Mouse (Mus musculus) midbrain, embryonic 14.5 days (tissue): ENCODE measurements around the gene Tas1r2. TPM values are rescaled to one million over a fixed set of nuclear protein-coding genes. Genes with fewer than 3 reads are reported as not detected.

ENCODE experiments used
- ATAC-seq: fragments of 200-750 bp; cut with Nextera tagmentation; 2 replicates; pipeline ENCODE4 v1.8.0; 2017; ENCODE audit warnings: moderate number of reproducible peaks, moderate library complexity; ENCODE audit not compliant: low FRiP score, low TSS enrichment
- DNase-seq: peaks from one replicate; pipeline ENCODE4 v3.0.0-alpha.2; 2015
- H3K27ac ChIP-seq: fragments of 300-500 bp; sonication (generic); replicated peaks from 2 replicates; pipeline ENCODE4 v1.5.1; 2014; ENCODE audit warnings: mild to moderate bottlenecking, low read depth, low read length, moderate library complexity
- H3K27me3 ChIP-seq: fragments of 300-500 bp; sonication (generic); 2 replicates; pipeline ENCODE4 v1.6.1; 2014; ENCODE audit warnings: low read length, control low read depth, mixed read lengths; ENCODE audit not compliant: control insufficient read depth, insufficient read depth
- H3K36me3 ChIP-seq: fragments of 300-500 bp; sonication (generic); 2 replicates; pipeline ENCODE4 v1.6.1; 2014; ENCODE audit warnings: low read length, control low read depth; ENCODE audit not compliant: control insufficient read depth, insufficient read depth
- H3K4me1 ChIP-seq: fragments of 300-500 bp; sonication (generic); 2 replicates; pipeline ENCODE4 v1.6.1; 2014; ENCODE audit warnings: mild to moderate bottlenecking, antibody characterized with exemption, low read length, control low read depth; ENCODE audit not compliant: control insufficient read depth, insufficient read depth
- H3K4me2 ChIP-seq: fragments of 300-500 bp; sonication (generic); 2 replicates; pipeline ENCODE4 v1.6.1; 2014; ENCODE audit warnings: mild to moderate bottlenecking, low read length, moderate library complexity
- H3K4me3 ChIP-seq: fragments of 300-500 bp; sonication (generic); replicated peaks from 2 replicates; pipeline ENCODE4 v1.5.1; 2014; ENCODE audit warnings: low read depth, low read length
- H3K9ac ChIP-seq: fragments of 300-500 bp; sonication (generic); replicated peaks from 2 replicates; pipeline ENCODE4 v1.6.1; 2014; ENCODE audit warnings: mild to moderate bottlenecking, low read length, moderate library complexity
- H3K9me3 ChIP-seq: fragments of 300-500 bp; sonication (generic); 2 replicates; pipeline ENCODE4 v1.6.1; 2016; ENCODE audit warnings: low read length, control low read depth, mixed read lengths; ENCODE audit not compliant: control insufficient read depth
- WGBS: fragments of 180-500 bp; shearing (Covaris S2); extraction: QIAGEN DNeasy Blood & Tissue Kit; methylation state at CpG from one replicate; pipeline ENCODE4 v1.1.7; 2014; 5-methylcytosine and 5-hydroxymethylcytosine counted together
- polyA plus RNA-seq: library from polyadenylated mRNA; unstranded; fragments of >200 nt; fragmentation: Nextera tagmentation; extraction: Ambion mirVana; gene quantifications from 2 replicates; pipeline ENCODE4 v1.2.1, GENCODE M21; 2014

Gene Tas1r2
- polyA plus RNA-seq, 1 experiment from 2014 or later, result not detected

DNA sequence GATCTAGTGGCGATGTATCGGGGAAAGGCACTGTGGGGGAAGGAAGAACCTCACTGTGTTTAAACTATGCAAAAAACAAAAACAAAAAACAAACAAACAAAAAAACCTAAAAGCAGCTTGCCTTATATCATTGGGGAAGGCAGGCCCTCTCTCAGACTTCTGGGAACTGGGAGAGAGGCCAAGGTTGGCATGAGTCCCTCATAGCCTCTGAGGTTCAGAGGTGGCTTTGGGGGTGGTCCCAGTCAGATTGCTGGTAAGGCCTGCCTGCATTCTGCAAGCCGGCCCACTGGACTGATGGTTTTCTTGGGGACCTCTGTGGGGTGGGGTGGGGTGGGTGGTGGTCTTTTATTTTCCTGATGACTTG lies 36.4 kb upstream of the Tas1r2 start:
- peak overlapping the region; percentile 41; the same call in 1 of the 2 replicates for H3K4me3 ChIP-seq

DNA sequence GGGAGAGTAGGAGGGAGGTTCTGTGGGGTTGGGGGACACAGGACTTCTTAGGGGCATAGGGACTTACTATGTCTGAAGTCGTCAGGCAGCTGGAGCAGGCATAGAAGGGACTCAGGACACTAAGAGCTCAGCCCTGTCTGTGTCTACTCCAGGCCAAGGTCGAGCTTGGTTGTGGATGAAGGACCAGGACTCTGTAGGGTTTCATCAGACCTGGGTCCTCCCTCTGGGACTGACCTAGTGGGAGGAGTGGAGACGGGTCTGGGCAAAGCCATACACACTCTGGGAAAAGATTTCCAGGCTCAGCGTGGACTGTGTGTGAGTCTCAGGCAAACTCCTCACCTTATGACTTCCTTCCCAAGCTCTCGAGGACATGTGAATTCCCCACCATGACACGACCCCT lies 33.6 kb upstream of the Tas1r2 start:
- H3K36me3 ChIP-seq, result no peaks in the 10 kb centered on the region; the same call in 1 of the 2 replicates
- no peak overlapping the region for H3K9ac ChIP-seq
- H3K27me3 ChIP-seq, result no peaks in the 10 kb centered on the region
- ATAC-seq (no peak), DNase-seq (no peak)
- H3K9me3 ChIP-seq, result no peaks in the 10 kb centered on the region
- H3K4me2 ChIP-seq, result no peak overlapping the region
- no peak overlapping the region for H3K4me3 ChIP-seq
- H3K27ac ChIP-seq, result no peak overlapping the region
- WGBS, result 78% methylated on average over 6 of the region's 6 CpGs
- peaks cover 25% of the 10 kb centered on the region for H3K4me1 ChIP-seq

More for the DNA sequence above, 36.4 kb upstream of the Tas1r2 start:
- no peak overlapping the region for H3K27ac ChIP-seq
- H3K4me1 ChIP-seq, result peaks cover 8% of the 10 kb centered on the region
- H3K36me3 ChIP-seq, result peaks cover 14% of the 10 kb centered on the region
- DNase-seq (no peak), ATAC-seq (no peak)
- peak overlapping the region; percentile 64 for H3K4me2 ChIP-seq
- H3K9me3 ChIP-seq, result no peaks in the 10 kb centered on the region; the same call in 1 of the 2 replicates
- no peak overlapping the region for H3K9ac ChIP-seq
- WGBS, result 50% methylated on average over 3 of the region's 3 CpGs
- H3K27me3 ChIP-seq, result no peaks in the 10 kb centered on the region

- H3K4me1 ChIP-seq, result peaks cover 17% of the 10 kb centered on the region
- 0 out of 2 replicates have a peak, but pooled peaks cover 2% of the 10 kb centered on the region for H3K36me3 ChIP-seq
- under 1% methylated on average over 33 of the region's 38 CpGs for WGBS
- H3K27ac ChIP-seq, result peak within 1 kb of the TSS; percentile 90
- H3K9me3 ChIP-seq, result no peaks in the 10 kb centered on the region
- ATAC-seq (peak; percentile 100), DNase-seq (peak; percentile 95)
- H3K4me2 ChIP-seq, result peak within 1 kb of the TSS; percentile 86
- H3K27me3 ChIP-seq, result no peaks in the 10 kb centered on the region
- peak within 1 kb of the TSS; percentile 71 for H3K4me3 ChIP-seq
- peak within 1 kb of the TSS; percentile 65 for H3K9ac ChIP-seq
These were observed 30.7 kb upstream of the Tas1r2 start, which contains the start of gene Aldh4a1 for GRCm38 (mm10) chr4:139622373-139623282. TSS of gene Aldh4a1 (plus strand) at chr4:139622866.

DNA sequence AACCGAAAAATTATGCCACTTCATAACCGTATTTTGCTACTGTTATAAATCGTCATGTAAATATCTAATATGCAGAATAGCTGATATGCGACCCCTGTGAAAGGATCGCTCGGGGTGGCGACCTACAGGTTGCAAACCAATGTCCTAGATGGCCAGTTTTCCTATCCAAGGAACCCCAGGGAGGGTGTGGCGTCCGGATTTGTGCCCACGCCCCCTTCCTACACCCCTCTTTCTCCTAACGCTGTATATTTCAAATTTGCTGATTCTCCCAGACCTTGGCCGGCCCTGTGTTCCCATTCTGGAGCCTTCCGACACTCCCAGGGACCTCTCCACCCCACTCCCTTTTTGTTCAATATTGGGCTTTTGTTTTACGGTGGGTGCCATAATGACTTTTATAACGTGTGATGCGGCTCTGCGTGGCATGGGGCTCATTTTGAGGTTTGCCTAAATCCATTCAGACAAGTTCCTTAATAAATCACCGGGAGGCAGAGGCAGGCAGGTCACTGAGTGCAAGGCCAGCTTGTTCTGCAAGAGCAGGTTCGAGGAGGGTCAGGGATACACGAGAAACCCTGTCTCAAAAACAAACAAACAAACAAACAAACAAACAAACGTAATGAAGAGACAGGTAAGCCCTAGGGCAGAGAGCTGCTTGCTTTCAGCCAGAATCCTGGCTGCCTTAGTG lies 29.8 kb upstream of the Tas1r2 start:
- no peaks in the 10 kb centered on the region for H3K27me3 ChIP-seq
- ATAC-seq (no peak), DNase-seq (no peak)
- peak overlapping the region; percentile 90; the same call in 1 of the 2 replicates for H3K27ac ChIP-seq
- H3K4me1 ChIP-seq, result peaks cover 17% of the 10 kb centered on the region
- no peaks in the 10 kb centered on the region for H3K9me3 ChIP-seq
- H3K4me2 ChIP-seq, result peak overlapping the region; percentile 86
- WGBS, result 29% methylated on average over 21 of the region's 21 CpGs
- peak overlapping the region; percentile 71 for H3K4me3 ChIP-seq
- 0 out of 2 replicates have a peak, but pooled peaks cover 3% of the 10 kb centered on the region for H3K36me3 ChIP-seq
- H3K9ac ChIP-seq, result peak overlapping the region; percentile 65

DNA sequence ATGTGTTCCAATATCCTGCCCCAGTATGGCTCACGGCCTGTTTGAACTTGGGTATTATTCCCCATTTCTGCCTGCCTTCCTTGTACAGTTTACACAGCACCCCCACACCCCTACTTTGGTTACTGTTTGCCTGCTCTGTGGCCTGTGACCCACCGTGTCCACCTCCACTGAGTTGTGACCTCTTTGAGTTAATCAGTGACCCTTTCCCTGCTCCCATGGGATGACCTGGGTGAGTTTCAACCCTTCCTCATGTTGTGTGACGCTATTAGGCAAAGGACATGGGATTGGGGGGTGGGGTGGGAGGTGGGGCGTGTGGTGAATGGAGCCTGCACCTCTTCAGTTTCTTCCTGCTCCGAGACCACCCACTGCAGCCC lies 29.2 kb upstream of the Tas1r2 start:
- H3K27me3 ChIP-seq, result no peaks in the 10 kb centered on the region
- peak overlapping the region; percentile 71 for H3K4me3 ChIP-seq
- H3K4me1 ChIP-seq, result peaks cover 17% of the 10 kb centered on the region
- no peak for DNase-seq
- 0 out of 2 replicates have a peak, but pooled peaks cover 3% of the 10 kb centered on the region for H3K36me3 ChIP-seq
- H3K9ac ChIP-seq, result 0 out of 2 replicates have a peak overlapping the region, but pooled peaks have one; percentile 9
- no peak for ATAC-seq
- WGBS, result 70% methylated on average over 5 of the region's 5 CpGs
- peak overlapping the region; percentile 86 for H3K4me2 ChIP-seq
- no peaks in the 10 kb centered on the region for H3K9me3 ChIP-seq
- no peak overlapping the region for H3K27ac ChIP-seq

- H3K4me1 ChIP-seq, result peaks cover 17% of the 10 kb centered on the region
- no peak overlapping the region for H3K27ac ChIP-seq
- H3K27me3 ChIP-seq, result no peaks in the 10 kb centered on the region
- DNase-seq (no peak), ATAC-seq (no peak)
- no peak overlapping the region for H3K4me3 ChIP-seq
- 84% methylated on average over 10 of the region's 10 CpGs for WGBS
- H3K36me3 ChIP-seq, result 0 out of 2 replicates have a peak, but pooled peaks cover 3% of the 10 kb centered on the region
- H3K4me2 ChIP-seq, result no peak overlapping the region; the same call in 1 of the 2 replicates
- no peaks in the 10 kb centered on the region for H3K9me3 ChIP-seq
- no peak overlapping the region for H3K9ac ChIP-seq
These were observed 28.6 kb upstream of the Tas1r2 start for GRCm38 (mm10) chr4:139624706-139625105.

DNA sequence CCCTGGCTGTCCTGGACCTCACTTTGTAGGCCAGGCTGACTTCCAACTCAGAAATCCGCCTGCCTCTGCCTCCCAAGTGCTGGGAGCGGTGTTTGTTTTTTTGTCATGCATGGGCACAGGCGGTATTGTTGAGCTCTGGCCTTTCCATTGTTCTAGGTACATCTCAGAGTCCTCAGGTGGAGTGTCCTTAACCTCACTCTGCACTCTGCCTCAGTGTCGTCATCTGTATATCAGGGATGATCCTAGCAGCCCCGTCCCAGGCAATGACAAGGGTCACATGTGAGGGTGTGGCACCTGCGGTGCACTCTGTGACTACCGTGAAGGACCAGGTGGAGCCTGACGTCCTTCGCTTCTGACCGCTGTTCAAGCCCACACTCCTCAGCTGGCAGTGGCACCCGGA lies 26.0 kb upstream of the Tas1r2 start:
- no peak overlapping the region for H3K4me2 ChIP-seq
- 0 out of 2 replicates have a peak, but pooled peaks cover 3% of the 10 kb centered on the region for H3K36me3 ChIP-seq
- no peak overlapping the region for H3K4me3 ChIP-seq
- no peak for ATAC-seq
- no peaks in the 10 kb centered on the region for H3K27me3 ChIP-seq
- H3K9me3 ChIP-seq, result no peaks in the 10 kb centered on the region
- 94% methylated on average over 11 of the region's 11 CpGs for WGBS
- no peak overlapping the region for H3K9ac ChIP-seq
- H3K27ac ChIP-seq, result no peak overlapping the region
- peaks cover 14% of the 10 kb centered on the region for H3K4me1 ChIP-seq
- no peak for DNase-seq

GRCm38 (mm10) chr4:139630171-139630570 lies 23.2 kb upstream of the Tas1r2 start:
- ATAC-seq (no peak), DNase-seq (no peak)
- Histone ChIP-seq H3K4me1 (no peaks in the 10 kb centered on the region), H3K4me2 (no peak overlapping the region), H3K27ac (no peak overlapping the region), H3K36me3 (peaks cover 6% of the 10 kb centered on the region; the same call in 1 of the 2 replicates), H3K27me3 (no peaks in the 10 kb centered on the region), H3K9me3 (no peaks in the 10 kb centered on the region), H3K4me3 (no peak overlapping the region), H3K9ac (no peak overlapping the region)
- WGBS, result 76% methylated on average over 10 of the region's 10 CpGs
